Mouse (Mus musculus) megakaryocyte-erythroid progenitor cell, adult 5 weeks (primary cell): ENCODE data around the gene Icmt. TPM values are rescaled to one million over a fixed set of nuclear protein-coding genes. Genes with fewer than 3 reads are reported as not detected.

Experiments used
- polyA plus RNA-seq: library from polyadenylated mRNA; stranded (reverse); fragments of >175 nt; gene quantifications from 2 replicates; pipeline ENCODE4 v1.2.3, GENCODE M21; 2012

Icmt gene
- 12.0 and 12.6 TPM in 2 replicates for polyA plus RNA-seq

GRCm38 (mm10) chr4:152296874-152297861 is at the start of gene Icmt:
TSS of gene Icmt (plus strand) at chr4:152297227.

GRCm38 (mm10) chr4:152273621-152274236 is 23.3 kb upstream of the Icmt start, which contains the start of gene Gpr153:
TSS of gene Gpr153 (plus strand) at chr4:152274232.

GRCm38 (mm10) chr4:152291562-152291961 is 5.5 kb upstream of the Icmt start, which contains the start of gene Hes3:
TSS of gene Hes3 (minus strand) at chr4:152291662.

GRCm38 (mm10) chr4:152318517-152319234 is 21.6 kb downstream of the Icmt start, which contains the start of gene Rnf207:
TSS of gene Rnf207 (minus strand) at chr4:152318993.

GRCm38 (mm10) chr4:152325574-152326411 is 28.8 kb downstream of the Icmt start, which contains the start of gene Rpl22:
TSS of gene Rpl22 (plus strand) at chr4:152325742.

GRCm38 (mm10) chr4:152338419-152339292 is 41.6 kb downstream of the Icmt start, which contains the start of gene Chd5:
TSS of gene Chd5 (plus strand) at chr4:152338651.

Other genes with a start within 250 kb of the Icmt start
- 33.3 and 51.8 TPM in 2 replicates for gene Plekhg5, start 224.7 kb upstream of the Icmt start, polyA plus RNA-seq
- 0.35 and 0.43 TPM in 2 replicates for gene Tnfrsf25, start 181.3 kb upstream of the Icmt start, polyA plus RNA-seq
- 10.1 and 13.1 TPM in 2 replicates for gene Espn, start 144.9 kb upstream of the Icmt start, polyA plus RNA-seq
- not detected in 2 replicates for gene Hes2, start 138.4 kb upstream of the Icmt start, polyA plus RNA-seq
- gene Acot7, start 119.1 kb upstream of the Icmt start, polyA plus RNA-seq: 107 and 114 TPM in 2 replicates
- gene Gpr153, start 23.0 kb upstream of the Icmt start, polyA plus RNA-seq: 0.26 and 0.93 TPM in 2 replicates
- 0.06 TPM in 1 of 2 replicates, not detected in the other for gene Hes3, start 5.6 kb upstream of the Icmt start, polyA plus RNA-seq
- 0.37 TPM in 1 of 2 replicates, not detected in the other for gene Rnf207, start 21.8 kb downstream of the Icmt start, polyA plus RNA-seq
- 103 and 109 TPM in 2 replicates for gene Rpl22, start 28.5 kb downstream of the Icmt start, polyA plus RNA-seq
- gene Chd5, start 41.4 kb downstream of the Icmt start, polyA plus RNA-seq: 0.16 and 0.24 TPM in 2 replicates
- gene Nphp4, start 179.5 kb downstream of the Icmt start, polyA plus RNA-seq: 2.5 and 2.7 TPM in 2 replicates
- gene Kcnab2, start 180.6 kb downstream of the Icmt start, polyA plus RNA-seq: 120 and 122 TPM in 2 replicates